Mouse (Mus musculus): Measurements from ENCODE around the gene Tenm2. TPM values are rescaled to one million over a fixed set of nuclear protein-coding genes. Genes with fewer than 3 reads are reported as not detected.

Tenm2 gene
- total and polyA plus RNA-seq, 3 experiments = not detected

GRCm38 (mm10) chr11:36053457-36053856, 1182.3 kb downstream of the Tenm2 start:
- Histone ChIP-seq H3K36me3 (ENCODE audit: control insufficient read depth in 1 of 2, insufficient read depth in 2 of 2, low read length in 2 of 2) (no peaks in the 10 kb centered on the region), H3K9me3 (replicated peaks; ENCODE audit: insufficient read depth, low read length) (no peaks in the 10 kb centered on the region), H3K9ac (ENCODE audit: control insufficient read depth, low read depth, low read length, poor library complexity, severe bottlenecking) (no peak overlapping the region), H3K27ac (ENCODE audit: control insufficient read depth, low read depth, low read length) (no peak overlapping the region), H3K4me1 (ENCODE audit: control insufficient read depth in 1 of 2, insufficient read depth in 2 of 2, low read length in 2 of 2) (no peaks in the 10 kb centered on the region), H3K79me2 (ENCODE audit: control insufficient read depth, insufficient read depth, low read length, poor library complexity) (no peaks in the 10 kb centered on the region), H3K27me3 (ENCODE audit: control insufficient read depth in 1 of 2, insufficient read depth in 2 of 2, low read length in 2 of 2) (no peaks in the 10 kb centered on the region), H3K4me3 (ENCODE audit: control insufficient read depth in 1 of 2, insufficient read depth in 1 of 2, low read depth in 2 of 2, low read length in 2 of 2) (no peak overlapping the region)
- no peak for DNase-seq (ENCODE audit: low read depth, low spot score)
- TF ChIP-seq ETS1 (IDR thresholded peaks at IDR 0.05; ENCODE audit: low read depth, low read length) (no peak), POLR2AphosphoS2 (IDR thresholded peaks at IDR 0.05; ENCODE audit: low read length) (no peak), SIN3A (IDR thresholded peaks at IDR 0.05; ENCODE audit: low read length) (no peak), JUND (IDR thresholded peaks at IDR 0.05; ENCODE audit: low read depth, low read length) (no peak), UBTF (IDR thresholded peaks at IDR 0.05; ENCODE audit: borderline replicate concordance, insufficient read depth, low read depth, low read length) (no peak), MAZ (IDR thresholded peaks at IDR 0.05; ENCODE audit: low read depth, low read length) (no peak), MYB (IDR thresholded peaks at IDR 0.05; ENCODE audit: low read depth, low read length) (no peak), SMC3 (IDR thresholded peaks at IDR 0.05; ENCODE audit: low read depth, low read length) (no peak), ZC3H11A (IDR thresholded peaks at IDR 0.05; ENCODE audit: low read depth, low read length) (no peak), USF2 (IDR thresholded peaks at IDR 0.05; ENCODE audit: borderline replicate concordance in 1 of 2, insufficient read depth in 1 of 2, low read depth in 1 of 2, low read length in 2 of 2) (no peak), EP300 (IDR thresholded peaks at IDR 0.05; ENCODE audit: low read depth in 1 of 2, low read length in 2 of 2) (no peak), ELF1 (IDR thresholded peaks at IDR 0.05; ENCODE audit: low read depth, low read length) (no peak), MAX (IDR thresholded peaks at IDR 0.05; ENCODE audit: low read length) (no peak), NELFE (IDR thresholded peaks at IDR 0.05; ENCODE audit: low read depth, low read length) (no peak), KAT2A (conservative IDR thresholded peaks at IDR 0.05; ENCODE audit: low read depth, low read length) (no peak), TBP (IDR thresholded peaks at IDR 0.05; ENCODE audit: low read depth, low read length) (no peak), HCFC1 (IDR thresholded peaks at IDR 0.05; ENCODE audit: low read depth, low read length) (no peak), TAL1 (IDR thresholded peaks at IDR 0.05; ENCODE audit: low read length) (no peak), ZMIZ1 (IDR thresholded peaks at IDR 0.05; ENCODE audit: low read depth, low read length) (no peak), GATA1 (IDR thresholded peaks at IDR 0.05; ENCODE audit: low read depth, low read length) (no peak)

GRCm38 (mm10) chr11:36052598-36052997, 1183.2 kb downstream of the Tenm2 start:
- Histone ChIP-seq H3K79me2 (ENCODE audit: control insufficient read depth, insufficient read depth, low read length, poor library complexity) (no peaks in the 10 kb centered on the region), H3K9ac (ENCODE audit: control insufficient read depth, low read depth, low read length, poor library complexity, severe bottlenecking) (no peak overlapping the region), H3K4me1 (ENCODE audit: control insufficient read depth in 1 of 2, insufficient read depth in 2 of 2, low read length in 2 of 2) (no peaks in the 10 kb centered on the region), H3K36me3 (ENCODE audit: control insufficient read depth in 1 of 2, insufficient read depth in 2 of 2, low read length in 2 of 2) (no peaks in the 10 kb centered on the region), H3K4me3 (ENCODE audit: control insufficient read depth in 1 of 2, insufficient read depth in 1 of 2, low read depth in 2 of 2, low read length in 2 of 2) (no peak overlapping the region), H3K9me3 (replicated peaks; ENCODE audit: insufficient read depth, low read length) (no peaks in the 10 kb centered on the region), H3K27ac (ENCODE audit: control insufficient read depth, low read depth, low read length) (no peak overlapping the region), H3K27me3 (ENCODE audit: control insufficient read depth in 1 of 2, insufficient read depth in 2 of 2, low read length in 2 of 2) (no peaks in the 10 kb centered on the region)
- TF ChIP-seq MAFK (IDR thresholded peaks at IDR 0.05; ENCODE audit: borderline replicate concordance, low read depth, low read length) (no peak), POLR2A (IDR thresholded peaks at IDR 0.05; ENCODE audit: control insufficient read depth in 1 of 2, insufficient read depth in 1 of 2, low read depth in 1 of 2, low read length in 2 of 2, poor library complexity in 1 of 2) (no peak), UBTF (IDR thresholded peaks at IDR 0.05; ENCODE audit: borderline replicate concordance, insufficient read depth, low read depth, low read length) (no peak), MYC (IDR thresholded peaks at IDR 0.05; ENCODE audit: low read depth, low read length) (no peak), MAZ (IDR thresholded peaks at IDR 0.05; ENCODE audit: low read depth, low read length) (no peak), EP300 (IDR thresholded peaks at IDR 0.05; ENCODE audit: low read depth in 1 of 2, low read length in 2 of 2) (no peak), HCFC1 (IDR thresholded peaks at IDR 0.05; ENCODE audit: low read depth, low read length) (no peak), BHLHE40 (IDR thresholded peaks at IDR 0.05; ENCODE audit: borderline replicate concordance, low read depth, low read length) (no peak), USF1 (IDR thresholded peaks at IDR 0.05; ENCODE audit: low read depth, low read length) (no peak), ZC3H11A (IDR thresholded peaks at IDR 0.05; ENCODE audit: low read depth, low read length) (no peak), MYB (IDR thresholded peaks at IDR 0.05; ENCODE audit: low read depth, low read length) (no peak), ZKSCAN1 (IDR thresholded peaks at IDR 0.05; ENCODE audit: low read depth, low read length) (no peak)
- DNase-seq (ENCODE audit: low read depth, low spot score) = no peak

Data from MEL (cell line).